Mouse (Mus musculus) telencephalon, adult 2 months (tissue): ENCODE data around the gene Car8.

ENCODE experiments used
- DNase-seq: peaks from one replicate; pipeline ENCODE4 v3.0.0-alpha.2; 2011; ENCODE audit warnings: low read depth, low spot score

Car8 gene

GRCm38 (mm10) chr4:8238560-8239305 lies at the start of gene Car8:
Gene Car8, minus strand, starts transcription at chr4:8239041.
- no peak for DNase-seq

GRCm38 (mm10) chr4:8284934-8285333 lies 46.1 kb upstream of the Car8 start:
- DNase-seq = no peak

DNA sequence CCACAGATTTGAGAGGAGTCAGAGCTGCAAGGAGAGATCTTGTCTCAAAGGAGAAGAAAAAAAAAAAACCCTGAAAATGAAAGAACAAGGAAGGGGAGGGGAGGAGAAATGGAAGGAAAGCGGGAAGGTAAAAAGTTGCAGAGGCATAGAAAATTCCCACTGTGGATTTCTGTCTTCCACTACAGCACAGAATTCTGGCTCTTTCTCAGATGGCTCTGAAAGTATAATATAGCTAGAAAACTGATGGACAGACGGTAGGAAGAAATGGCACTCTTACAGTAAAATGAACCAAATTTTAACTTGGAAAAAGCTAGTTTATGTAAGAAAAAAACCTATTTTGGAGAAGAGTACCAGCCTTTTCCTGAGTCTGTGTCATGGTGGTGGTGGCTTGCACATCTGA lies 39.3 kb upstream of the Car8 start:
- DNase-seq = peak; percentile 16

- no peak for DNase-seq
Measured at GRCm38 (mm10) chr4:8249805-8250204, 11.0 kb upstream of the Car8 start.

DNA sequence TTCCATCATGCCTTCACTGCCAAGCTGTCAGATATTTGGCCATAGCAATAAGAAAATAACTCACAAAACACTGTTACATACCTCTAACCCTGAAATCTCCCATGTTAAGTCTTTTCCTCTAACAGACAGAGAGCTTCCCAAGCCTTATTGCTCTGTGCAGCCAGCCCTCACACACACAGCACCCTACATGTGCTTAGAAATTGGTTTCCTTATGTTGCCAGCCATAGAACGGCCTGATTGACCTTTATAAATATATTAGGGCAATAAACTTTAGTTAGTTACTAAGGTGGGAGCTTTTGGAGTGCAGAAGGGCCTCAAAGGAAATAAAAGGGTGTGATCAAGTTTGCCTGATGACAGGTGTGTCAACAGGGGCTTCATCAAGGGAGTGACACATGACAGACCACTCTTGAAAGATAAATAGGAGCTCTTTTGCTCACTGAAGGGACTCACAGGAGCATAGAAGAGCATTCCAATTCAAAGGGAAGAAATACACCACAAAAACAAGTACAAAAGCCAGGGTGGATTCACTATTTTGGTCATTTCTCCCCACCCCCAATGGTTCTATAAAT lies 6.7 kb upstream of the Car8 start:
- no peak for DNase-seq

GRCm38 (mm10) chr4:8245062-8245461 lies 6.2 kb upstream of the Car8 start:
- DNase-seq = no peak

- DNase-seq = no peak
Measured at GRCm38 (mm10) chr4:8239699-8240098, 858 bp upstream of the Car8 start.

- no peak for DNase-seq
Measured at GRCm38 (mm10) chr4:8239306-8239670, 447 bp upstream of the Car8 start.

DNA sequence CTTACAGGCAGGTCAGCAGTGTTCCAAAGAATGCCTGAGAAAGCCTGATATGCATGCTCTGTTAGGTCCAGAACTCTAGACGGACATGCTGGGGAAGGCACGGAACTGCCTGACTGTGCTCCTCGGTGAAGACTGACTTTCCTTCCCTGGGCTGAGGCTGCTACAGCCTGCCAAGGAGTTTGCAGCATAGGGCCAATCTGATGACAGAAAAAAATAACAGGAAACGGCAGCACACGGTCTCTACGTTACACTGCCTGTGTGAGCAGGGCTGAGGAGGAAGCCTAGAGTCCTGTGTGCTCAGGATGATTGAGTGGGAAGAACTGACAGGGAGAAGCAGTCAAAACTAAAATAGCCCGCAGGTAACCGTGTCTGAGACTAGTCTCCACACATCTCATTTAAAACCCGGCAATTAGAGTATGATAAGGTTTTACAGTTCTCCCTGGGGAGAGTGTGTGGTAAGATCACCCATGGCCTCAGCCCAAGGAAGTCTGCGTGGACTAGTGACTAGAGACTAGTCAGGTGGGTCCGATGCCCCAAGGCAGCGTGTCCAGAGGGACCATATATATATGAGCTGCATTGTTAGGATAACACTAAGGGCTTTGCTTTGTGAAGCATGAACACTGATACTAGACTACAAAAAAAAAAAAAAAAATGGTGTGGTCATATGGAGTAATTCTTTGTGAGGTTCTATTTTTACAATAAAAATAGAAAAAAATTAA lies 6.3 kb downstream of the Car8 start:
- no peak for DNase-seq

DNA sequence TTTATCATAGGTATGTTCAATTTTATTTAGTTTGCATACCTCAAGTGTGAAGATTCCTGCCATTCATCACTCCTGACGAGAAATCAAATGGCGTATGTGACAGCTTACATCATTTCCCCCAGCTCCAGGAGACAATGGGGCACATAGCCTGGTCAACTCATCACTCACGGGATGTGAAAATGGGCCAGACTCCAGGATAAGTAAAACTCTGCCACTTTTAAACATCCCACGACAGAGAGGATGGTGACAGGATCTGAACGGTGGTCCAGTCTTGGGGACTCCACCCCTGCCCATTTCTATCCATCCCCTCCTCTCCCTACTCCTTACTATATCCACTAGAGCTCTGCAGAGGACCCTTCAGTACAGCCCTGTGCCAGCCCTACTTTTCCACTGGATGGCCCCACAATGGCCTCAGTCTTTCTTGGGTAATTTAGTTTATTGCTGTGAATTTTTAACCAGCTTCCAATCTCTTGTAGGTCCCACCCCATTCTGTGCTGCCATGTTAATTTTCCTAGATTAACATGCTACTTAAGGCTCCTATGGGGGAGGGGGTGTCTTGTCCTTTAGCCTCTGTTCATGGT lies 7.5 kb downstream of the Car8 start:
- DNase-seq = no peak

DNA sequence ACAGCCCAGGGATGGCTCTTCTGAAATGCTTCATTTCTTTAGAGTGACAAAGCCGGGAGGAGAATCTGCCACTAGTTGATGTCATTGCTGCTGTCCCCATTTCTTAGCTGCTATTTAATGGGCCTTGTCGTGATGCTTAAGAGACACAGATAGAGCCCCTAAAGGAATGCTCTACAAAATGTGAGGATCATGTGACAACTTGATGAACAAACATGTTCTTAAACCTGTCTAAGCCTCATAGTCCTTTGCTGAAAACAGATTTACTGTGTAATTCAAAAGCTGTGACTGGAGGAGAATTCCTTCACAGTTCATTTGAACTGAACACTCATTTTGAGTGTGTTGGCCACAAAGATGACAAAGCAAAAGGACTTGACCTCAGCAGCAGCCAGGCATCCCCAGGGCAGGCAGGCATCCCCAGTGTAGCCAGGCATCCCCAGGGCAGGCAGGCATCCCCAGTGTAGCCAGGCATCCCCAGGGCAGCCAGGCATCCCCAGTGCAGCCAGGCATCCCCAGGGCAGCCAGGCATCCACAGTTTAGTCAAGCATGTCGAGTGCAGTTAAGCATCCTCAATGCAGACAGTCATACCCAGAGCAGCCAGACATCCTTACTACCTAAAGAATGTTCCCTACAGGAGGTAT lies 9.1 kb downstream of the Car8 start:
- no peak for DNase-seq

- DNase-seq = no peak
Measured at GRCm38 (mm10) chr4:8218941-8219340, 19.9 kb downstream of the Car8 start.

DNA sequence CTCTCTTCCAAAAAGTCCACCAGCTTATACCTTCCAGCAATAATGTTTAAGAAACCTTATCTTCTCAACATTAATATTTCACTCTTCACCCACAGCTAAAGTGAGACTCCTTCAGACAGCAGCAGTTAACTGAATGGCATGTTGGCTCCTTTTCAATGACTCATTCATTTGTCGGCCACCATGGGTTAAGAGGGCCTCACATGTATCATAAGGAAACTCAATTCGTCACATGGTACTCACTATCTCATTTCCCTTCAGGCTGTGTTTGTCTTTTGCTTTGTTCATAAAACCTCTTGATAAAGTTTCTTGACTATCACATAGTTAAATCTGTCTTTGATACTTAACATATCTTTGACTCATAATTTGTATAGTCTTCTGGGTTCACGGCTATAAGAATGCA lies 20.8 kb downstream of the Car8 start:
- DNase-seq = no peak

DNA sequence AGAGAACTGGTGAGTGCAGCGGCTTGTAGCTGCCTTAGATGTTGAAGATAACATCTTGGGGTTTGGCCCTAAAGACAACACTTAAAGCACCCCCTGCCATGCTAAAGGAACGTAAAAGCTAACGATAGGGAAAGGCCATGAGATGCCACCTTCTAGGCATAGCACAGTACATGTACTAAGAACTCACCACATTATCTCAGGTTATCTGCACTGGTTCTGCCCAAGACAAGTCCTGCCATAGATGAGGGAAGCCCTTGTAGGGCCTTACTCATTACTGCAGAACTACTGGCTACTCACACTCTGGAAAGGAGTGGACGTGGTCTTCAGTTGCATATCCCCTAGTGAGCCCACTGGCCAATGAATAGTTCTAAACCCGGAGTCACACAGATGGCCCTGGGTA lies 21.6 kb downstream of the Car8 start:
- DNase-seq = no peak

- no peak for DNase-seq
Measured at GRCm38 (mm10) chr4:8216551-8216950, 22.3 kb downstream of the Car8 start.

GRCm38 (mm10) chr4:8213661-8214060 lies 25.2 kb downstream of the Car8 start:
- no peak for DNase-seq

DNA sequence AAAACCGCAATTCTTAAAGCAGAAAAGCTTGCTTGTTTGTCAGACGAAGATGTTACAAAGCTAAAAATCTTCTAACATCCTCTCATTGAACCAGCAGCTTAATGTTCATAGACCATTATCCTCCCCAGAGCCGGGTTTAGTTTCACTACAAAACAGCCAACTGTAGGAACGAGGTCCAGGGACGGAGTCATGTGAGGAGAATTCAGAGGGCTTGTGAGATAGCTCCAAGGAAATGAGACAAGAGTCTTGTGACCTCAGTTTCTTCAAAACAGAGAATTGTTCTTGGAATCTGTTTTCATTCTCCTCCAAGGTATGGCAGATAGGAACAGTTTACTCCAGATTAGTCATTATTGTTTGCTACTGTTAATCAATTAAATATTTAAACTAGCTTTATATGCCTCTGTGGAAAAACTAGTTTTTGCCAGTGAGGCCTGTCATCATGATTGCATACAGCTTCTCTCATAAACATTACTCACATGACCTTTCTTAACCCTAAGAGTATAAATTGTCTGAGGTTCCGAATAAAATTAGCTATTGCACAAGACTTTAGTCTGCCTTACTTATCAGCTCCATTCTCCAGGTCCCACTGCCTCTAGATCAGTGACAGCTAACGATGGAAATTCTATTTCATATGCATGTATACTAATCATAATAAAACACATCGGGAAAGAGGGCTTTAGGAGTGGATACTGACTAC lies 25.8 kb downstream of the Car8 start:
- DNase-seq = no peak

GRCm38 (mm10) chr4:8210452-8210851 lies 28.4 kb downstream of the Car8 start:
- peak; percentile 11 for DNase-seq

- no peak for DNase-seq
Measured at GRCm38 (mm10) chr4:8207924-8208323, 30.9 kb downstream of the Car8 start.

GRCm38 (mm10) chr4:8206918-8207573 lies 31.8 kb downstream of the Car8 start:
- DNase-seq = no peak

DNA sequence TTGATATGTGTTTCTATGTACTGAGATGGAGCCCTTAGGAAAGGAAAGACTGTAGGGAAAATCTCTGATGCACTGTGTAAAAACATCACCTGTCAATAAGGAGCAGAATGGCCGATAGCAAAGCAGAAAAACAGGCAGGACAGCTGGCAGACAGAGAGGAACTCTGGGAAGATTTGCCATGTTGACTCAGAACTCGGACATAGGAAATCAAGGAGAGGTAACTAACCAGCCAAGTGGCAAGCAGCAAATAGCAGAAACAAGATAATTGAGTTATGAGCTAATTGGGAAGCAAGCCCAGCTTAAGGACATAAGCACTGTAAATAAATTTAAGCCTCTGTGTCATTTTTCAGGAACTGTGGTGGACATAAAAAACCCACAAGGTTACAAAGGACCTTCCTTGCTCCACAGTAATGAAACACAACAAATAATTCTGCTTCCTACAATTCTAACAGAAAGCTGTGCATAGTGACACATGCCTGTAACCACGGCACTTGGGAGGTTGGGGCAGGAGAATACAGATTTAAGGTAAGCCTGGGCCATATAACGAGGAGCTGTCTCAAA lies 33.7 kb downstream of the Car8 start:
- DNase-seq = no peak
